Mouse (Mus musculus) adrenal gland, postnatal 4 days (tissue): ENCODE results near the gene Hoxc13. TPM values are rescaled to one million over a fixed set of nuclear protein-coding genes. Genes with fewer than 3 reads are reported as not detected.

Source experiments
- DNase-seq, 2 experiments: peaks; one replicate each; pipeline ENCODE4 v3.0.0; 2021 to 2022; ENCODE audit warnings: low spot score in 2 of 2, mixed read lengths in 2 of 2
- total RNA-seq, 2 experiments: library from RNA; stranded (reverse); gene quantifications; 2 replicates each; pipeline ENCODE4 v1.2.3; 2021

Gene Hoxc13
- total RNA-seq, 2 experiments from 2014 or later: not detected

DNA sequence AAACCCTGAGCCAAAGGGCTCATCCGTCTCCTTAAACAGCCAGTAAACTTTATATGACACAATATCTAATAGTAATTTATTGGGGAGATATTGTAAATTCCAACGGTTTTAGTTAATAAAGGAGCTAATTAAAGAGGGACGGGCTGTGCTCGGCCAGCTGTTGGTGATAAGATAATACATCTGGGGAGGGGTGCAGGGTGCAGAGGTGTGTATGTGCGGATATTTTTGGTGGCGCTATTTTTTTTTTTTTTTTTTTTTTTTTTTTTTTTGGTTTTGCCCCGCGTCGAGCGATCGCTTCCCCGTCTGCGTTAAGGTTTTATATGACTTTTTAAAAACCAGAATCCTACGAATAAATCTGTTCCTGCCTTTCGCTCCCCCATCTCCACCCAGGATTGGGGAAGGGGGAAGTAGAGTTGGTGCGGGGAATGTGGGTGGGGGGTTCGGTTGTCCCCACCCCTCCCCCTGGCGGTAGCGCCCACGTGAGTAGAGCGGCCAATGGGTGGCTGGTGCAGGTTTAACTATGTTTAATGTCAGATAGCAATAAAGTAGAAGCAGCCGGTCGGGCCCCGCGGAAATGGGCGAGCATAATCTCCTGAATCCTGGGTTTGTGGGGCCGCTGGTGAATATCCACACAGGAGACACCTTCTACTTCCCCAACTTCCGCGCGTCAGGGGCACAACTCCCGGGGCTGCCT, 15.5 kb downstream of the Hoxc13 start, which contains the start of gene Hoxc12:
Gene Hoxc12, plus strand, starts transcription at position 479 of the 694 bp plus-strand sequence.
- no peak for DNase-seq

DNA sequence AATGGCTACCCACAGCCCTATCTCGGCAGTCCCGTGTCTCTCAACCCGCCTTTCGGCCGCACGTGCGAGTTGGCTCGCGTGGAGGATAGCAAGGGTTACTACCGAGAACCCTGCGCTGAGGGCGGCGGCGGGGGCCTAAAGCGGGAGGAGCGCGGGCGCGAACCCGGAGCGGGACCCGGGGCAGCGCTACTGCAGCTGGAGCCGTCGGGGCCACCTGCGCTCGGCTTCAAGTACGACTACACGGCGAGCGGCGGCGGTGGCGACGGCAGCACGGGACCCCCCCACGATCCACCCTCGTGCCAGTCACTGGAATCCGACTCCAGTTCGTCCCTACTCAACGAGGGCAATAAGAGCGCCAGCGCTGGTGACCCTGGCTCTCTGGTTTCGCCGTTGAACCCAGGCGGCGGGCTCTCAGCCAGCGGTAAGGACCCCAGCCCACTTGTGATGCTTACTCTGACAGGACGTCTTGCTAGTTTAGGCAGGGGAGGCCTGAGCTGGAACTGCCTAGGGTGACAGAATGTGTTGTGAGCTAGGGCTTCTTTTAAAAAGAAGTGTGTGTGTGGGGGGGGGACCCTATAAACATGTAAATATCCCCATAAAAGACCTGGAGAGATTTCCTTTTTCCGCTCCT, 16.2 kb downstream of the Hoxc13 start:
- DNase-seq: no peak

DNA sequence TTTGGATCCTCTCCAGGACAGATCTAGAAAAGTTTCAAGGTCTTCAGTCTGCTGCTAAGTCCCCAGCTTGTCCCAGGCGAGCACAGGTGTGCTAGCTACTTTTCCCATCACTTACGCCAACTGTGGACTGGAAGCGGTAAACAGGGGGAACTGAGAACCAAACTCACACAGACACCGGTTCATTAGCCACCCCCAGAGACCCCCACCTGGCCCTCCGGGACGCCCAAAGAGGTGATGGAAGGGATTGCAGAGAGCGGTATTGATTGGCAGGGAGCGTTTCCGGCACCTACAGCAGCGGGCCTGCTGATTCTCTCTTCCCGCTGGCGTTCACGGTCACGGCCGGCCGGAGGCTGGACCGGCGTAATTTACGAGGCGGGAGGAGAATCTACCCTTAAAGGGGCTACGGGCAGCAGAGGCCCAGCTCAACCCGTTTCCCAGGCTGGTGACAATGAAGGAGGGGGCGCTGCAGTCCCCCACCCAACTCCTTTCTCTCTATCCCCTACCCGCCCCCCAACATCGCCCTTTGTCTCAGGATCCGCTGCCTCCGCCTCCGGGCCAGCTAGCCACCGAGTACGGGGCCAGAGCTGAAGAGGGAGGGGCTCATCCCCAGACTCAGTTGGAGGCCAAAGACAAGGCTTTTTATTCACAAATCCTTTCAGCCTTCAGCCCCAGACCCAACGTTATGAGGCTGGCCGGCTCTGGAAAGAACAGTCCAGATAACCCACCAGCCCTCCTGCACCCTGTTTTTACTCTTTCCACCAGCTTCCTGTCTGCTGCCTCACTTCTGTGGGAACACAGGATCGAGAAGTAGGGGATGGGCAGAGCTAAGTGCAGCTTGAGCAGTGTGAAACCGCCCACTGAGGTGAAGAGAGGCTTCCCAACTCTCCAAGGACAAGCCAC, 18.6 kb downstream of the Hoxc13 start:
- no peak for DNase-seq

DNA sequence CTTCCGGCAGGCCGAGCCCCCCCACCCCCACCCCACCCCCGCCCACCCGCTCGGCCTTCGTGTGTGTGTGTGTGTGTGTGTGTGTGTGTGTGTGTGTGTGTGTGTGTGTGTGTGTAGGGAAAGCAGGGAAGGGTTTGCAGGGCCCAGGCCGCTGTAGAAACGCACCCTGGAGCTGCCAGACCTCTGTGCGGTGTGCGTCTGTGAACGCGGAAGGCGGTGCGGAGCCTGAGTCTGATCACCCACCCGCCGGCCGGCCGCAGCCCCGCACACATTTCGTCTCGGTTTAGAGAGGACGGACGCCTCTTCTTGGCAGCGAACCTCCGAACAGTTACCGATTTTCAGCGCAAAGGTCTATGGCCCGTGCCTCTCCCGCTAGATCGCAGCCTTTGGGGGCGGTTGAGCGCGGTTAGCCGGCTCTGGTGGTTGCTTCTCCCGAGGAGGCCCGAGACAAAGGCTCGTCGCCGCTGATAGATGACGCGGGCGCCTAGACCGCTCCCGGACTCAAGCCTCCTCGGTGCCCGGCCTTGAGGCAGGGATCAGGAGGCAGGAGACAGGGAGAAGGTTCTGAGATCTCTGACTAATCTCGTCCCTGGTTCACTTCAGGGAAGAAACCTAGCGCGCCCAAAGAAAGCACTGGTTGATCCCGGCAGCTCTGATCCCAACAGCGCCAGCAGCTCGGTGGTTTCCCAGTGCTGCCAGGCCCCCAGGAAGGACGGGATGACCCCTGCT, 22.0 kb downstream of the Hoxc13 start:
- no peak for DNase-seq

DNA sequence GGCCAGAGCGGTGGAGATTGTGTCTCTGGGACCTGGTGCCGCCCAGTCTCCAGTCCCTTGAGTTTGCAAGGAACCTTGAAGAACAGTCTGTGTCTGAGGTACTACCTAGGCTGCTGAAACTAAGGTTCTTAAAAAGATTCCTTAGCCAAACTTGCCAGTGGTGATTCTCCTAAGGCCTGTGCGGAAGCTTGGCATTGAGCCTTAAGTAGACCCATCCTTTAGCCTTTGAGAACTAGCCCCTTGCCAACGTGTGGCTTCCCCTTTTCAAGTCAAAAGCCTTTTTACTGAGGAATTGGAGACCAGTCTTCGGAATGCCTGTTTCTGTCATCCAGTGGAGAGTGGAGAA, 22.5 kb downstream of the Hoxc13 start:
- no peak for DNase-seq

DNA sequence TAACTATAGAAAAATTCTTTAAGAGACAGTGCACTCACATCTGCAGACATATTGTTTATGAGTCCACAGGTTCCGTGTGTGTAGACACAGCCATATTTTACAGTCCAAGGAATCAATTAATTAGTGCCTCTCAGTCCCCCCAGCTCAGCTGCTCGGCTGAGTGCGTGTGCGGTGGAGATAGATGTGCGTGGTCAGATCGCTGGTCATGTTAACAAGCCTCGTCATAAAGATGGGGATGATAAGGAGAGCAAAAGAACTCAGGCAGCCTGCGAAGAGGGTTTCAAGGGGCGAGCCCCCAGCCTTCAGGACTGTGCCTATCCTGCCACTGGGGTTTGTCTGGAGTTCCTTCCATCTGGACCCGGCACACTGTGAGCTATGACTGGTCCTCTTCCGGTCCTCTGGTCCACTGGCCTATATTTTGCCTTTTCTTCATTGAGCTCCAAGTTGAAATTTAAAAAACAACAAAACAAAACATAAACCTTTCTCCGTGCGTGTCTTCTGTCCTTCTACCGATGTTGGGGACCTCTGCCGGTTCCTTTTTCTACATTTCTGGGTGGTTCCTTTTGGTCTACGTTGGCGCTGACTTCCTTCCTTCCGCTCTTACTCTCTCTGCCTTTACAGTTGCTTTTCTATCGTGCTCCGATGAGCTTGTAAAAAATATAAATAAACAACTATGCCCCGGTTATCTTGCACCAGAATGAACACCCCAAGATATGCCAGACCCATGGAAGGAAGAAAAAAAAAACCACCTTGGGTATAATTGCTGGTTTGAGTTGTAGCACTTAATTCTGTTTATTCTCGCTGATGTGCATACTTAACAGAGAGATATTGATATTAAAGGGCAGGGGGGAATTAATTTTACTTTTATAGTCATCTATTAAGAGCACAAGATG, 24.5 kb downstream of the Hoxc13 start:
- no peak for DNase-seq

DNA sequence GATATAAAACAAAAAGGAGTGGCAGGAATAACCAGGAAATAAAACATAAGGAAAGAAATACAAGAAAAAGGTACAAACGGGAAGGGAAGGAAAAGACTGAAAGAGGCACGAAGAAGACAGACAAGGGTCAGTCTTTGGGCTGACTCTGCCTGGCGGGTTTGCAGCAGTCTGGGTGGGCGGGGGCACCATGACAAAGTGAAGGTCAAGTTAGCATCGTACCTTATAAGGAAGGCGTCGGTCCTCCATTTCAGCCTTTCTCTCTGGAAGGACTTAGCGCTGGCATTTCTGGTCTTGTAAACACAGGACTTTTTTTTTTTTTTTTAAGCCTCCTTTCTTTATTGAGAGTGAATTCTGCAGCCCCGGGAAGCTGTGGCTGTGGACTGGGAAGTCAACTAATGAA, 26.4 kb downstream of the Hoxc13 start:
- no peak for DNase-seq

DNA sequence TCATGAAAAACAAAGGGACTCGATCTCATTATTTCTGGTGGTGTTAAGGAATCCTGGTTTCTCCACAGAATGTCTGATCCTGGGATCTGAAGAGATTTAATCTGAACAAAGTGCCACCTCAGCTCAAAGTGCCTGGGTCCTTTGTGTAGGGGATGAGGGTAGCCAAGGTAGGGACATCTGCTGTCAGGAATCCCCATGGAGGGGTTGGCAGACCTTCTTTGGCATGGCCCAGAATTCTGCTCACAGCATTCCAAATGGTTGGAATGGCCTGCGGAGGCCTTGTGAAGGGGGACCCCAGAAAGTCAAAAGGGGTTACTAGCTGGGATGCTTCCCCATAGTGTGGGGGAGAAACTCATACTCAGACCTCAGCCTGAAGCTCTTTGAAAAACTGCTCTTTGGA, 27.9 kb downstream of the Hoxc13 start:
- DNase-seq: no peak

DNA sequence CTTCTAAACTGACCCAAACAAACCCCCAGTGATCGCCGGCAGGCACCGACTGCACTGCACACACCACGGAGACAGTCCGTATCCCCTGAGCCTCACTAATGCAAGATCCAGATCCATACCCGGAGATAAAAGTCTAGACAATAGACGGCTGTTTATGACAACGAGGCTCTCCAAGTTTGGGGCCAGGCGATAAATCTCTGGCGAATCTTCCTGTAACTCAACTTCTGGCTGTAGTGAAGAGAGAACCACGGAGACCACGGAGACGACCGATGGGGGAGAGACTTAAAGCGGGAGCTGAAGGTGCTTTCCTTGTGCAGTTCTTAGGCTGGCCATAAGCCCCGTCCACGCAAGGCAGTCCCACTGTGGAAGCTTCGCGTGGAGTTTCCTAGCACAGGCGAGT, 28.8 kb downstream of the Hoxc13 start:
- no peak for DNase-seq

DNA sequence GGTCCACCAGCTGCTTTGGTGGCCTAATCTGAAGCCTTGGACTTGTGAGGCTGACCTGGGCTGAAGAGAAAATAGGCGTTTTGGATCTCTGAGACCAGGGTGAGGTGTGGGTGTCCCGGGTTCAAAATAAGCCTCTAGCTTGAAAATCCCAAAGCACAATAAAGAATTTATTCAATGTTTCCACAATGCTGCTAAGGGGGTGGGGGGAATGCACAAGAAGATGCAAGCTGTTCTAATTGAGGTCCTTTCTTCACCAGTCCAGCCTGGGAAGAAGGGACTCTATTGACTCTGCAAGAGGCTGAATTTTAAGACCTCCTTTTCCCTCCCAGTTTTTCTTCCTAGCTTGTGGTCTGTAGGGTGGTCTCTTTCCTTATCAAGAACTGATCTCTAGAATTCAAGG, 30.0 kb downstream of the Hoxc13 start:
- no peak for DNase-seq

DNA sequence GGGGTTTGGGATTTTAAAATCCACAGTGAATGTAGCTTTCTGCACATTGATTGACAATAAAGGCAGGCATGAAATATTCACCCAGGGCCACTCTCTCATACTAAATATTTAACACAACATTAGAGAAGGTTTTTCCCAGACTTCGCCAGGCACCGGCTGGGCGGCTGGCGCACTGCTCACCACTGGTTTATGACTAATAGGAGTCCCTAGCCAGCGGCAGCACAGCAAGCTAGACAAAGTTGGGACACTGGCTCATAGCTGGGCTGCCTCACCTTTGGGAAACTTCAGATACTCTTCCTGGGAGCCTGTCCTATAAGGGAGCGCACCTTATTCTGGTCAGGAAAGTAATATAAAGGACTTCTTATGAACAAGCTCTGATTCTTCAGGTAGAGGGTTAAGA, 32.7 kb downstream of the Hoxc13 start:
- no peak for DNase-seq

DNA sequence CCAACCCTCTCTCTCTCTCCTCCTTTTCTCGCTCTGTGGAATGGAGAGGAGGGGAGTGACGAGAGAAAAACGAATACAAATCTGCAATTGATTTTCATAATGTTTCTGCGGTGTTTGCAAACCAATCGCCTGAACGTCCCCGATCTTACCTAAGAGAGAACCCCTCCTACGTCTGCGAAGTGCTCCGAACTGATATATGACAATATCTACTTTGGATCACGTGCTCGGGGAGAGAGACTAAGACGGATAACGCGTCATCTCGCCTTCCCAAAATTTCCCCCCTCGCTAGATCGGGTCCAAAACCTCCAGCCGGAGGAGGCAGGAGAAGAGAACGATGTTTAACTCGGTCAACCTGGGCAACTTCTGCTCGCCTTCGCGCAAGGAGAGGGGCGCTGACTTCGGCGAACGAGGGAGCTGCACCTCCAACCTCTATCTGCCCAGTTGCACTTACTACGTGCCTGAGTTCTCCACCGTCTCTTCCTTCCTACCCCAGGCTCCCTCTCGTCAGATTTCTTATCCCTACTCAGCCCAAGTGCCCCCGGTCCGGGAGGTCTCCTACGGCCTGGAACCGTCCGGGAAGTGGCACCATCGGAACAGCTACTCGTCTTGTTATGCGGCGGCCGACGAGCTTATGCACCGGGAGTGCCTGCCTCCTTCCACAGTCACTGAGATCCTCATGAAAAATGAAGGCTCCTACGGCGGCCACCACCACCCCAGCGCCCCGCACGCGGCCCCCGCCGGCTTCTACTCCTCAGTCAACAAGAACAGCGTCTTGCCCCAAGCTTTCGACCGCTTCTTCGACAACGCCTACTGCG, 33.5 kb downstream of the Hoxc13 start, which contains the start of gene Hoxc11:
Gene Hoxc11, plus strand, starts transcription at position 236 of the 815 bp plus-strand sequence.
- no peak for DNase-seq

DNA sequence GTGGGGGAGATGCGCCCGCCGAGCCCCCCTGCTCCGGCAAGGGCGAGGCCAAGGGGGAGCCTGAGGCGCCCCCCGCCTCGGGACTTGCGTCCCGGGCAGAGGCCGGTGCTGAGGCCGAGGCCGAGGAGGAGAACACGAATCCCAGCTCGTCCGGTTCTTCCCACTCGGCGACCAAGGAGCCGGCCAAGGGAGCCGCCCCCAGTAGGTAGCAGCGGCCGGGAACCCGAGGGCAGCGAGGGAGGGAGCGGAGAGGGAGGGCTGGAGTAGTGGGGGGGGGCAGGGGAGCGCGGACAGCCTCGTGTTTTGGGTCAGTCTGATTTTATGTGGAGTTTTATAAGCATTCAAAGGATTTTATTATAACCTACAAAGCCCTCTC, 34.1 kb downstream of the Hoxc13 start:
- DNase-seq: no peak

DNA sequence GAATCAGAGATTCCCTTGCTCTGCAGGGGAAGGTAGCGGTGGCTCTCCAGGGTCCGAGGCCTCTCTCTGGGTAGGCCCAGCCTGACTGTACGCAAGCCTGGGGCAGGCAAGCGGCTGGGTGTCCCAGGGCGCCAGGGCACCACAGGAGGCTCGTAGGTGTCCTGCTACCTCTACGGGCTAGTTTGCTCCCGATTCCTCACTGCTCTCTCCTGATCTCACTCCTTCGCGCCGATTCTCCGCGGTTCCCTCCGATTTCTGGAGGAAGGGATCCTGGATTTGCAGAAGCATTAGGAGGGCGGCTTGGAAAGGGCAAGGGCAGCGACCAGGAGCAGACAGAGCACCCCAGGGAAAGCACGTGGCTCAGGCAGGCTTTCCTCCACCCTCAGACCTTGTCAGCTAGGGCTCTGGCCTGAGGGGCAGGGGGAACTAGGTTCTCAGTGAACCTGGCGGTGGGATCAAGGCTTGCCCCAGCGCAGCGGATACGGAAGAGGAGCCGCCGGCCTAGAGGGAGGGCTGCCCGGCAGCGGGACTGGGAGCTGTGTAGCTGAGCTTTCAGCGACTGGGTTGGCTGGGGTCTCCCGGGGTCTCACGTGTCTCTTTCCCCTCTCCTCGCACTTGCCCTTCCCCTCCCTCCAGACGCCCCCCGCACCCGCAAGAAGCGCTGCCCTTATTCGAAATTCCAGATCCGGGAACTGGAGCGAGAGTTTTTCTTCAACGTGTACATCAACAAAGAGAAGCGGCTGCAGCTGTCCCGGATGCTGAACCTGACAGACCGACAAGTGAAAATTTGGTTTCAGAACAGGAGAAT, 35.1 kb downstream of the Hoxc13 start:
- DNase-seq: no peak

DNA sequence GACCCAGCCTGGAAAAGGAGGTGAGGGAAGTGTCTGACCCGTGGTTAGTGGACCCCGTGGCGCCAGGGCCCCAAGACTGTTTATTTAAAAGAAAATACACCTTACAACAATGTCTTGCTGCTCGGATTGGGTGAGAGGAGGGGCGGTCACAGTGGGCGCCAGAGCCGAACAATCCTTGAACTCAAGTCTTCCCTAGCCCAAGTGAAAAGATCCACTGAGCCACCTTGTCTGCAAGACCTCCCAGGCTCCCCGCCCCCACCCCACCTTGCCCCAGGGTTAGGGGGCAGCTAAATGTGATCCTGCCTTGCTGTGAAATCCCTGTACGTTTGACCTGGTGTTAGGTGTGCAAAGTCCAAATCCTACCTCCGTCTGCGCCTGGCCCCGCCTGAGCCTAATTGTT, 36.0 kb downstream of the Hoxc13 start:
- DNase-seq: no peak

DNA sequence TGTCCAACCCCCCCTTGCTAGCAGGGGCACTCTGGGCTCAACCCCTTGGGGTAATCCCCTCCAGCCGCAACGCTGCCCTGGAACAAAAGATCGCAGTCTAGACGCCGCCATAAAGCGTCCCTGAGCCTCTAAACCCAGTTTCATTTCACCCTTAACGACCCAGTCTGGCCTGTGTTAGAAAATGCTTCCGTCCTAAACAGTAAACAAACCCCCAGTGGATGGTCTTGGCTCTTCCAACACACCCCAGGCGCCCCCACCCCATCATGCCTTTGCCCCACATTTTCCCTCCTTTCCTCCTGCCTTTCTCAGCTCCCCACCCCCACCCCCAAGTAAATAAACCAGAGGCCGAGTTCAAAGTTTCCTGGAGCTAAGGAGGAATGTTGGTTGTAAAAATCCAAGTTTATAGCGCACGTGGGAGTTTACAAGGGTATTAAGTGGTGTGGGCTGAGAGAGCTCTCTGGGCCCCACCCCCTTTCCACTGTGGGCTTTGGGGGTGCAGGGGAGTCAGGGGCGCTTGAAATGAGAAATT, 38.8 kb downstream of the Hoxc13 start:
- no peak for DNase-seq

DNA sequence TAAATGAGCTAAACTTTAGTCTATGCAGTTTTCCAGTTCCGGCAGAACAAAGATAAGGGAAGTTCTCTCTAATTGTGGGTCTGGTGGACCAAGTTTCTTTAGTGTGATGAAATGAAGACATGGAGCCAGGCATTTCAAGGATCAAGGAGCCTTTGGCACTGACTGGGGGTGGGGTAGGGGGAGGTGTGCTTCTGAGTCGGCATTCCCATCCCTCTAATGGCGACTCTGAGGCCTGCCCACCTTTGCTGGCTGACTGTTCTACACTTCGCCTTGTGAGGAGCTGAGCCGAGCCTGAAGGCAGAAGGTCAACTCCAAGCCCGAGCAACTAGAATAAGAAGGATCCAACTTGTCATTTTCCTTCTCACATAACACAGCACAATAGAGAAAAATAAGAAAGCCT, 40.8 kb downstream of the Hoxc13 start:
- no peak for DNase-seq

DNA sequence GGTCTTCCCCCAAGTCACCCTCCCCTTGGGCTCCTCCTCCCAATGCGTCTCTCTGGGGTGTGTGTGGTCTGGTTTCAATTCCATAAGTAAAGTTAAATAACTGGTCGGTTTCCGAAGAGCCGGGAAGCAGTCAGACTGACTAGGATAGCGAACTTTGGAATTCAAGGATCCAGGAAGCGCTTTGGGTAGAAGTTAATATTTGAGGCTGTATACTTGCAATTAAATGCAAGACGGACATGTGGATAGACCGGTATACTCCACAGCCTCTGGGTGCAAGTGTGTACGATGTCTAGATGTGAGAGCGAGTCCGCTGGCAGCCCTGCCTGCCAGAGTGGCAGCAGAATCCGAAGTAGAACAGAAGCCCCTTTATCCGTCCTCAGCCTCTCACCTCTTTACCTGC, 41.6 kb downstream of the Hoxc13 start:
- DNase-seq: no peak
